Mouse (Mus musculus) adrenal gland, postnatal 36 days (tissue): ENCODE results near the gene Morc2a. TPM values are rescaled to one million over a fixed set of nuclear protein-coding genes. Genes with fewer than 3 reads are reported as not detected.

Experiments
- DNase-seq, 2 experiments: peaks; one replicate each; pipeline ENCODE4 v3.0.0; 2021; ENCODE audit warnings: mixed read lengths in 1 of 2
- total RNA-seq, 2 experiments: library from RNA; stranded (reverse); gene quantifications; 2 replicates each; pipeline ENCODE4 v1.2.3; 2021

Morc2a gene
- total RNA-seq, 2 experiments from 2014 or later, result 42.9 to 48.4 TPM

- DNase-seq, result no peak
Observed at GRCm38 (mm10) chr11:3733933-3734636, 85.1 kb downstream of the Morc2a start.

- no peak for DNase-seq
Observed at GRCm38 (mm10) chr11:3735715-3736114, 86.7 kb downstream of the Morc2a start.

- DNase-seq, result peak; percentile 46 to 48
Observed at GRCm38 (mm10) chr11:3738778-3739177, 89.8 kb downstream of the Morc2a start.

Other genes starting within 250 kb of the Morc2a start
- gene Limk2, start 240.0 kb upstream of the Morc2a start, total RNA-seq, result 10 to 100 TPM; 15.6 to 25.4 TPM
- gene Rnf185, start 196.8 kb upstream of the Morc2a start, total RNA-seq, result 10 to 100 TPM; 30.8 to 42.9 TPM
- under 1 TPM in 1 of 2 experiments, not detected in 1; 0.20 TPM for gene Pla2g3, start 160.9 kb upstream of the Morc2a start, total RNA-seq
- gene Inpp5j, start 144.4 kb upstream of the Morc2a start, total RNA-seq, result under 1 TPM; 0.66 to 0.76 TPM
- gene Selenom, start 134.5 kb upstream of the Morc2a start, total RNA-seq, result 10 to 100 TPM; 32.7 to 34.8 TPM
- 10 to 100 TPM; 44.9 to 71.7 TPM for gene Smtn, start 108.6 kb upstream of the Morc2a start, total RNA-seq
- 1 to 10 TPM; 2.2 to 2.5 TPM for gene Osbp2, start 214.7 kb downstream of the Morc2a start, total RNA-seq
- under 1 TPM; 0.60 to 0.63 TPM for gene 4921536K21Rik, start 245.9 kb downstream of the Morc2a start, total RNA-seq
- gene Dusp18, start 246.0 kb downstream of the Morc2a start, total RNA-seq, result 1 to 10 TPM; 4.0 to 6.0 TPM